Mouse (Mus musculus): Measurements from ENCODE around the gene Exosc5. TPM values are rescaled to one million over a fixed set of nuclear protein-coding genes. Genes with fewer than 3 reads are reported as not detected.
A peak's percentile ranks its signal among the peaks of the same experiment; 100 is the strongest.

Gene Exosc5
- polyA plus RNA-seq, 1 experiment from 2014 or later: 46.1 TPM

GRCm38 (mm10) chr7:25690051-25690450 lies 31.1 kb downstream of the Exosc5 start:
- H3K36me3 ChIP-seq (replicated peaks): peaks cover 33% of the 10 kb centered on the region
- WGBS (ENCODE audit: insufficient replicate concordance): 21% methylated on average over 5 of the region's 5 CpGs
- peaks cover 74% of the 10 kb centered on the region for H3K4me1 ChIP-seq (replicated peaks)
- peak overlapping the region; percentile 72 for H3K4me3 ChIP-seq (replicated peaks)
- H3K27me3 ChIP-seq: no peaks in the 10 kb centered on the region
- ATAC-seq (ENCODE audit: insufficient read depth): no peak
- peak overlapping the region; percentile 92 for H3K4me2 ChIP-seq
- peak overlapping the region; percentile 91 for H3K27ac ChIP-seq (replicated peaks)
- no peaks in the 10 kb centered on the region for H3K9me3 ChIP-seq (replicated peaks)
- peak overlapping the region; percentile 88 for H3K9ac ChIP-seq

DNA sequence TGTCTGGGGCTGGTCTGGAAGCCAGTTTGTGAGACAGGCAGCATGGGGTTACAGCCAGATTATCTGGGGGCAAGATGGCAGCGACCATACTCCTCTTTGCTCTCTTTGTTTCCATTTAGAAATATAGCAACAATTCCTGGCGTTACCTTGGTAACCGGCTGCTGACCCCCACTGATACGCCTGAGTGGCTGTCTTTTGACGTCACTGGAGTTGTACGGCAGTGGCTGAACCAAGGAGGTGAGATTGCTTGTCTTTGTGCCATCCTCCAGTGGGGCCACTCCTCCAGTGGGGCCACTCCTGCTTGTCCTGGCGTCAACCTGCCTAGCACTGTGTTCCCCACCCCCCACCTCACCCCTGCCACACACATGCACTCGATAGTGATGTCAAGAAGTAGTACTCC lies 35.1 kb downstream of the Exosc5 start:
- H3K27ac ChIP-seq (replicated peaks): no peak overlapping the region
- no peak overlapping the region for H3K4me2 ChIP-seq
- no peak for ATAC-seq (ENCODE audit: insufficient read depth)
- WGBS (ENCODE audit: insufficient replicate concordance): 73% methylated on average over 8 of the region's 8 CpGs
- no peak overlapping the region for H3K9ac ChIP-seq
- peaks cover 35% of the 10 kb centered on the region for H3K4me1 ChIP-seq (replicated peaks)
- H3K27me3 ChIP-seq: no peaks in the 10 kb centered on the region
- no peak overlapping the region for H3K4me3 ChIP-seq (replicated peaks)
- no peaks in the 10 kb centered on the region for H3K9me3 ChIP-seq (replicated peaks)
- peaks cover 69% of the 10 kb centered on the region for H3K36me3 ChIP-seq (replicated peaks)

- Histone ChIP-seq H3K4me3 (replicated peaks) (no peak overlapping the region), H3K36me3 (replicated peaks) (peaks cover 88% of the 10 kb centered on the region), H3K27ac (replicated peaks) (no peak overlapping the region), H3K4me1 (replicated peaks) (peaks cover 17% of the 10 kb centered on the region), H3K9me3 (replicated peaks) (no peaks in the 10 kb centered on the region; the same call in 1 of the 2 replicates), H3K9ac (no peak overlapping the region), H3K27me3 (no peaks in the 10 kb centered on the region), H3K4me2 (no peak overlapping the region)
- ATAC-seq (ENCODE audit: insufficient read depth): no peak
- 78% methylated on average over 13 of the region's 13 CpGs for WGBS (ENCODE audit: insufficient replicate concordance)
These were observed 40.9 kb downstream of the Exosc5 start for GRCm38 (mm10) chr7:25699851-25700250.

GRCm38 (mm10) chr7:25700732-25701131 lies 41.8 kb downstream of the Exosc5 start:
- Histone ChIP-seq H3K4me2 (no peak overlapping the region), H3K4me1 (replicated peaks) (peaks cover 26% of the 10 kb centered on the region), H3K9ac (no peak overlapping the region), H3K36me3 (replicated peaks) (peaks cover 87% of the 10 kb centered on the region), H3K27ac (replicated peaks) (no peak overlapping the region), H3K9me3 (replicated peaks) (no peaks in the 10 kb centered on the region; the same call in 1 of the 2 replicates), H3K27me3 (no peaks in the 10 kb centered on the region), H3K4me3 (replicated peaks) (no peak overlapping the region)
- ATAC-seq (ENCODE audit: insufficient read depth): no peak
- WGBS (ENCODE audit: insufficient replicate concordance): 84% methylated on average over 12 of the region's 12 CpGs

DNA sequence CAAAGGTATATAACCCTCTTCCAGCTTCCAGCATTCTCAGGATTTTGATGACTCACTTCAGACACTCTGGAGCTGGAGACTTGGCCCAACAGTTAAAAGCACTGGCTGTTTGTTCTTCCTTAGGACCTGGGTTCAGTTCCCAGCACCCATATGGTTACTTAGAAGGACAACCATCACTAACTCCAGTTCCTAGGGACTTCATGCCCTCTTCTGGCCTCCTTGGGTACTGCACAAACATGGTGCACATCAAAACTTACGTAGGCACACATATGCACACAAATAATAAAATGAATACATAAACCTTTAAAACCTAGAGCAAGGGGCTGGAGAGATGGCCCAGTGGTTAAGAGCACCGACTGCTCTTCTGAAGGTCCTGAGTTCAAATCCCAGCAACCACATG lies 43.4 kb downstream of the Exosc5 start:
- Histone ChIP-seq H3K4me3 (replicated peaks) (no peak overlapping the region), H3K4me1 (replicated peaks) (peaks cover 42% of the 10 kb centered on the region), H3K27me3 (no peaks in the 10 kb centered on the region), H3K4me2 (no peak overlapping the region), H3K27ac (replicated peaks) (no peak overlapping the region), H3K9me3 (replicated peaks) (no peaks in the 10 kb centered on the region; the same call in 1 of the 2 replicates), H3K9ac (no peak overlapping the region), H3K36me3 (replicated peaks) (peaks cover 81% of the 10 kb centered on the region)
- no peak for ATAC-seq (ENCODE audit: insufficient read depth)
- WGBS (ENCODE audit: insufficient replicate concordance): 74% methylated on average over 2 of the region's 2 CpGs

- peak overlapping the region; percentile 51 for H3K4me2 ChIP-seq
- peak; percentile 43 for ATAC-seq (ENCODE audit: insufficient read depth)
- 59% methylated on average over 10 of the region's 10 CpGs for WGBS (ENCODE audit: insufficient replicate concordance)
- H3K9me3 ChIP-seq (replicated peaks): no peaks in the 10 kb centered on the region; the same call in 1 of the 2 replicates
- H3K9ac ChIP-seq: no peak overlapping the region
- H3K4me3 ChIP-seq (replicated peaks): 0 out of 2 replicates have a peak overlapping the region, but pooled peaks have one; percentile 8
- H3K36me3 ChIP-seq (replicated peaks): peaks cover 67% of the 10 kb centered on the region
- no peak overlapping the region; the same call in 1 of the 2 replicates for H3K27ac ChIP-seq (replicated peaks)
- H3K4me1 ChIP-seq (replicated peaks): peaks cover 49% of the 10 kb centered on the region
- H3K27me3 ChIP-seq: no peaks in the 10 kb centered on the region
These were observed 45.0 kb downstream of the Exosc5 start for GRCm38 (mm10) chr7:25703793-25704494.

DNA sequence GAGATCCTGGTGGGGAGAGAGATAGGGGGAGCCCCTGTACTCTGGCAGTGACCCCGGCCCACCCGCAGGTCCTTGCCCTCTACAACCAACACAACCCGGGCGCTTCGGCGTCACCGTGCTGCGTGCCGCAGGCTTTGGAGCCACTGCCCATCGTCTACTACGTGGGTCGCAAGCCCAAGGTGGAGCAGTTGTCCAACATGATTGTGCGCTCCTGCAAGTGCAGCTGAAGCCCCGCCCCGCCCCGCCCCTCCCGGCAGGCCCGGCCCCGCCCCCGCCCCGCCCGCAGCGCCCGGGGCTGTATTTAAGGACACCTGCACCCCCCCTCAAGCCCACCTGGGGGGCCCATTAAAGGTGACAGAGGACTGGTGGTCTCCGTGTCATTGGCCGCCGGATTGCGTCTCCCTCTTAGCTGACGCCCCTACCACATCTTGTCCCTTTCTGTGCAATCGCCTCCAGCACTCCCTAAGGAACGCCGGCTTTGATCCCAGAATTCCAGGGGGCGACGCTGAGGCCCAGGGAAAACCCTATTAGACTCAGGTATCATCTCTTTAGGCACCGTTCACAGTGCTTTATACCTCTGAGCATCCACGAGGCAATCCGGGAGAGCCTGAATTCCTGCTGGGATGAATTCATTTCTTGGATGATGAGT lies 45.9 kb downstream of the Exosc5 start:
- H3K4me1 ChIP-seq (replicated peaks): peaks cover 54% of the 10 kb centered on the region
- H3K27me3 ChIP-seq: no peaks in the 10 kb centered on the region
- ATAC-seq (ENCODE audit: insufficient read depth): no peak
- peaks cover 58% of the 10 kb centered on the region for H3K36me3 ChIP-seq (replicated peaks)
- peak overlapping the region; percentile 51 for H3K4me2 ChIP-seq
- WGBS (ENCODE audit: insufficient replicate concordance): 59% methylated on average over 31 of the region's 37 CpGs
- H3K9me3 ChIP-seq (replicated peaks): no peaks in the 10 kb centered on the region; the same call in 1 of the 2 replicates
- no peak overlapping the region for H3K27ac ChIP-seq (replicated peaks)
- H3K9ac ChIP-seq: no peak overlapping the region
- H3K4me3 ChIP-seq (replicated peaks): no peak overlapping the region

- Histone ChIP-seq H3K9me3 (replicated peaks) (no peaks in the 10 kb centered on the region; the same call in 1 of the 2 replicates), H3K4me3 (replicated peaks) (no peak overlapping the region), H3K27me3 (no peaks in the 10 kb centered on the region), H3K4me2 (no peak overlapping the region), H3K27ac (replicated peaks) (peak overlapping the region; percentile 56), H3K9ac (no peak overlapping the region), H3K36me3 (replicated peaks) (peaks cover 49% of the 10 kb centered on the region), H3K4me1 (replicated peaks) (peaks cover 64% of the 10 kb centered on the region)
- WGBS (ENCODE audit: insufficient replicate concordance): 63% methylated on average over 6 of the region's 6 CpGs
- no peak for ATAC-seq (ENCODE audit: insufficient read depth)
These were observed 46.9 kb downstream of the Exosc5 start for GRCm38 (mm10) chr7:25705801-25706251.

GRCm38 (mm10) chr7:25706578-25707170 lies 47.7 kb downstream of the Exosc5 start:
- peak overlapping the region; percentile 56 for H3K27ac ChIP-seq (replicated peaks)
- H3K4me2 ChIP-seq: no peak overlapping the region
- H3K9me3 ChIP-seq (replicated peaks): no peaks in the 10 kb centered on the region; the same call in 1 of the 2 replicates
- peaks cover 70% of the 10 kb centered on the region for H3K4me1 ChIP-seq (replicated peaks)
- no peak overlapping the region for H3K4me3 ChIP-seq (replicated peaks)
- no peak overlapping the region for H3K9ac ChIP-seq
- H3K36me3 ChIP-seq (replicated peaks): peaks cover 47% of the 10 kb centered on the region
- WGBS (ENCODE audit: insufficient replicate concordance): 42% methylated on average over 7 of the region's 7 CpGs
- ATAC-seq (ENCODE audit: insufficient read depth): no peak
- no peaks in the 10 kb centered on the region for H3K27me3 ChIP-seq

- H3K9ac ChIP-seq: no peak overlapping the region
- no peaks in the 10 kb centered on the region for H3K27me3 ChIP-seq
- ATAC-seq (ENCODE audit: insufficient read depth): peak; percentile 8; the same call in 1 of the 2 replicates
- H3K9me3 ChIP-seq (replicated peaks): no peaks in the 10 kb centered on the region
- no peak overlapping the region for H3K4me3 ChIP-seq (replicated peaks)
- peaks cover 79% of the 10 kb centered on the region for H3K4me1 ChIP-seq (replicated peaks)
- peaks cover 42% of the 10 kb centered on the region for H3K36me3 ChIP-seq (replicated peaks)
- WGBS (ENCODE audit: insufficient replicate concordance): 58% methylated on average over 15 of the region's 15 CpGs
- no peak overlapping the region; the same call in 1 of the 2 replicates for H3K4me2 ChIP-seq
- H3K27ac ChIP-seq (replicated peaks): peak overlapping the region; percentile 57
These were observed 48.8 kb downstream of the Exosc5 start for GRCm38 (mm10) chr7:25707581-25708292.
